Mouse (Mus musculus) MN1 (cell line): ENCODE results near the gene Vipr1.

Experiments
- DNase-seq: peaks from one replicate; pipeline ENCODE4 v3.0.0-alpha.2; 2016; ENCODE audit warnings: low spot score

Gene Vipr1

GRCm38 (mm10) chr9:121719347-121720331 lies 77.1 kb downstream of the Vipr1 start:
- peak; percentile 78 for DNase-seq
